Mouse (Mus musculus) right cerebral cortex, postnatal 36 days (tissue): ENCODE data around the gene Col27a1.

ENCODE experiments used
- DNase-seq, 2 experiments: peaks; one replicate each; pipeline ENCODE4 v3.0.0; 2022; ENCODE audit warnings: low spot score in 2 of 2, mixed read lengths in 1 of 2

Col27a1 gene

DNA sequence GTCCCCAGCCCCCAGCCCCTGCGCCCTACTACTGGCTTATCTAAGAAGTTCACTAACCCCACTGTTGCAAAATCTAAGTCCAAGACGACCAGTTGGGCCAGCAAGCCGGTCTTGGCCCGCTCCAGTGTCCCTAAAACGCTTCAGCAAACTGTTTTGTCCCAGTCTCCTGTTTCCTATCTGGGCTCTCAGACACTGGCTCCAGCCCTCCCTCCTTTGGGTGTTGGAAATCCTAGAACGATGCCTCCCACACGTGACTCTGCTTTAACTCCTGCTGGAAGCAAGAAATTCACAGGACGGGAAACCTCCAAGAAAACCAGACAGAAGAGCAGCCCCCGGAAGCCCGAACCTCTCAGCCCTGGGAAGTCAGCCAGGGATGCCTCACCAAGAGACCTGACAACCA is 11.6 kb downstream of the Col27a1 start:
- DNase-seq = no peak

DNA sequence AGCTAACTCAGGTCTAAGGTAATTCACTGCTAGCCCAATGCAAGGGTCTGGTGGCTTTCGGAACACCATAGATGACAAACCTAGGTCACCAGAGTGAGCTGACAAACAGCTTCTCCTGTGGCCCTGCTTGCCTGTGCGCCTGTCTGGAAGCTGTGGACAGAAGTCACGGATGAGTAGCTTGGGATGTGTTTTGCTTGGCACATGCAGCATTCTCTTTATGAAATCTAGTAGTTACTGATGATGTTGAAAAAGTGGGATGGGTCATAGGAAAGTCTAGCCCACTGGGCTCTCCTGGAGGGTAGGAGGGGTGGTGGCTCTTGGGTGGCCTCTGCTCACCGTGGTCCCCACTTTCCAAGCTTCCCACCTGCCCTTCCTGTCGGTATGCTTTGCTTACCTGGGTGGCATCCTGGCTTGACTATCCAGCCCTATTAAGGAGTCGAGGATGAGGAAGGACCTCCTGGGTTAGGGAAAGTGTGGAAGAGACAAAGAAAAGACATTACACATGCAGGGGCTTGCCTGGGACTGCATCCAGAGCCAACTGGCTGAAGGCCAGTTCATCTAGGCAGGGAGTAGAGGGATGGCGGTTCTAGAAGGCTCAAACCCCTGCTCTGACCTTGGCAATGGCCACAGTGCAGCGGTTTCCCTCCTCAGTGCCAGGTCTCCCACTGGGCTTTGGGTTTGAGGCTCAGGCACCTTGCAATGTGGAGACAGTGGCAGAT is 12.5 kb downstream of the Col27a1 start:
- no peak for DNase-seq

DNA sequence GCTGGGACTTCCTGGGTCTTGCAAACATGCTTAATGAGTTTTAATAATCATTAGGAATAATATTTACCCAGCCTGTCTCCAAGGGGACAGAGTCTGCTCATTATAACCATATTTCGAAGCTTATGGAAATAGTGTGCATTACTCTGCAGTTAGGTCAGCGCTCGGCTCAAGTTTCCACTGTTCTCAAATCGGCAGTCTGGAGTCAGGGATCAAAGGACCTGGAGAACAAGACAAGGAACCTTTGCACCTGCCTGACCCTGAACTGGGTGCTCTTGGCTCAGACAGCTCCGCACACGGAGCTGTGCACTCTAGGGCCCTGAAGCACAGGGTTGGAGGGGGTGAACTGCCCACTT is 13.1 kb downstream of the Col27a1 start:
- DNase-seq = no peak

DNA sequence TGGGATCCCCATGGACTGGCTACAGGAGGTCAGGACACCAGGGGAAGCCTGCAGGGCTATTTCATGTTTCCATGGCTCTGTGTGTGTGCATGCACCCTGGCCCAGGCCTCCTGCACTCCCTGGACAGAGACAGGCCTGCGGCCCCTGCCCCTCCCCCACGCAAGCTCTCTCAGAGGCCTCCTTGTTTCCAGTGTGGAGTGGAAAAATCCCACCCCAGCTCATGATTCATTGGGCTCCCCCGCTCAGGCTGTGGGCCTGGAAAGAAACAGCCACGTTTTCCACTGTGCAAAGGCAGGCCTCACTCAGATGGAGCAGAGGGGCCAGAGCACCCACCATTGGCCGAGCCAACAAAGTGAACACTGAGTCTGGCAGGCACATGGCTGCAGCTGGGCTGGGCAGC is 15.1 kb downstream of the Col27a1 start:
- DNase-seq = peak; percentile 64 to 71

DNA sequence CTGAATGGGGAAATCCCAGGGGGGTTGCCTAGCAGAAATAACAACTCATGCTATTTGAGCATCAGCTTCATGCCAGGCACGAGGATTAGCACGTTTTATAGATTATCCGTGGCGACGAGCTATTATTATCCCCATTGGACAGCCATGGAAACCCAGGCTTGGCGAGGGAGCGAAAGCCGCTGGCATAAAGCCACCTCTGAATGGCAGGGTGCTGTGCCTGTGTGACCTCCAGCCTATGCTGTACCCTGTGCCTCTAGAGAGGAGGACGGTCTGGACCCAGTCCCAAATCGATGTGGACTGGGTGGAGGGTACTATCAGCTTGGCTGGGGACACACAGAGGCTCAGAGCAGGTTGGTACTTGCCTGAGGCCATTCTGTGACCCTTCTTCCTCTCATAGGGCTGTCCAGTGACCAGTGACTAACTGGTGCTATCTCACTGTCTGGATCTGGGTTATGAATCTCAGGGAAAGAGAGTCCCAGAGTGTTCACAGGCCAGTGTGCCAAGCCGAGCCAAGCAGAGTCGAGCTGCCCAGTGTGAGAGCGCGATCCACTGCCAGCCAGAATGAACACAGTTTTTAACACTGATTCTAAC is 16.3 kb downstream of the Col27a1 start:
- DNase-seq = no peak

DNA sequence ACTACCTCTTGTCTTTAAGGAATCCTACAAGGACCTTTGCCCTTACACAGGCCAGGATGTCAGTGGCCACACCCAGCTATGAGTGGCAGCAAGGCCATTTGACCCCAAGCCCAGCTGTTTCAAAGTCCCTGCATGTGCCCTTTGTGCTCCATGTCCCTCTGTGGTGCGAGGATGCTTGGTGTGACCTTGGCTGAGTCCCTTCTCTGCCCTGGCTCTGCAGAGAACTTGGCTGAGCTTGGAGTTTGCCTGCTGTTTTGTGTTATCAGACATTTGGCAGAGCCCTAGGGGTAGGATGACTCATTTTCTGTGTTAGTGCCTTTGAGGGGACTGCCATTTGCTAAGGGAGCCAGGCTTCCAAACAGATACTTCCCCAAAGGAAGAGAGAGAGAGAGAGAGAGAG is 17.3 kb downstream of the Col27a1 start:
- no peak for DNase-seq

DNA sequence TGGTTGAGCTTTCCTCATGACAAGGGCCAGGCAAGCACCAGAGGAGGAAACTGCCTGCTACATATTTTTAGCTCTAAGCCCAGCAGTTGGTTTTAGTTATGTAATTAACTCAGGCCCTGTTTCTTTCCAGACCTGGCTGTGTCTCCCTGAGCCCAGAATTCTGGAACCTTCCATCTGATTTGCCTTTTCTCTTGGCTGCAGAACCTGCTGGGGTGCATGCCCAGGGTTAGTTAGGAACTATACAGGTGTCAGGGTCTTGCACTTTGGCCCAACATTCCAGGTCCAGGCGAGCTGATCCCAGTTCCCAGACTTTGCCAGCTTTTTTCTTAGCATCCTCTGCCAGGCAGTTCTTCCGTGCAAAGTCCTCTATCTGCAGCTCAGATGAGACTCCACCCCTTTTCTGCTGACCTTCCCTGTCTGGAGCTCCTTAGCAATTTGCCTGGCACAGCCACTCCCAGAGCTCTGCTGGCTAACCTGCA is 18.8 kb downstream of the Col27a1 start:
- DNase-seq = no peak

DNA sequence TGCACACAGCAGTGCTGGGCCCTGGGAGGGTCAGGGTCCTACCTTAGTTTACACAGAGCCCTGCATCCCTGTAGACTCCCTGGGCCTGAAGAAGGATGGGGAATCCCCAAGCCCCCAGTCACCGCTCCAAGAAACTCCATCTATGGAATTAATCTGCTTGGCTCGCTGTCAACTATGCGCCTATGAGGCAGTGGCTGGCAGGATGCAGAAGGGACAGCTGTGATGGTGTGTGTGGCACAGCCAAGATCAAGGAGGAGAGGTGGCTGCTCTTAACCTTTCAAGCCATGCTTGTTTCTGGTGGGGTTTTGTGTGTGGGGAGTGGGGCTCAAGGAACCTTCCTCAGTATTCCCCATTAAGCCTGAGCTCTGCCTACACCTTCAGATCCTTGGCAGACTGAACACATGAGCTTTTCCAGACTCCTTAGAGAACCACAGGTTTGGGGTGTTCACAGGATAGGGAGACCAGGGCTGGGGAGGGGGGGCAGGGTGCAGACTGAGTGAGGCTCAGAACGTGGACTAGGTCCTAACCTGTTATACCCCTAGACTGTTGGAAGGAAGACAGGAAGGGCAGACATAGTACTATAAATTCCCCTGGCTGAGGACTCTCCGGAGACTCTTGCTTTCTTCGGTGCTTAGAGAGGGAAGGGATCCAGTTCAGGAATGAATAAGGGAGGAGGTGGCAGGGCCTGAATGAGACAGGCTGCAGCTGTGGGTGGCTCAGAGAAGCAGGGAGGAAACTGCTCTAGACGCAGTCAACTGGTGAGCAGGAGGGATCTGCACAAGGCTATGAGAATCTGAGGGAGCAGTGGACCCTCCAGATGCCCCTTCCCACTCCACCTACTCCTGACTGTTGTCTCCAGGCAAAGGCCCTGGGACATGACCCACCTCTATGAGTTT is 20.0 kb downstream of the Col27a1 start:
- peak in 1 of 2 experiments; percentile 64 for DNase-seq

DNA sequence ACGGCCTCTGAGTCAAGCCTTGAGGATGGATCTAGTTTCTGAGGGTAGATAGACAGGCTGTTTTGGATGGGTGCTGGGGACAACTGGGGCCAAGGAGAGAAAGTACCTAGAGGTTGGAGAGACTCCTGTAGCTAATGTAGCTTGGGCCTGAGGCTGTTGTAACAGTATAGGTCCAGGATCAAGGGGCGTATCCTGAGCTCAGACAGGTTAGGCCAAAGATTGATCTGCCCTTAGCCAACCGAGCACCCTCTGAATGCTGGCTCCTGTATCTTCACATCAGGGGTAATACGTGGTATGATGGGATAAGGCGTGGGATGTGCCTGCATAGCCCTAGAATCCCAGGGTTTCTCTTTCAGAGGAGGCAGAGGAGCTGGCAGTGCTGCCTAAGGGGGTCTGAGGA is 21.0 kb downstream of the Col27a1 start:
- DNase-seq = no peak

DNA sequence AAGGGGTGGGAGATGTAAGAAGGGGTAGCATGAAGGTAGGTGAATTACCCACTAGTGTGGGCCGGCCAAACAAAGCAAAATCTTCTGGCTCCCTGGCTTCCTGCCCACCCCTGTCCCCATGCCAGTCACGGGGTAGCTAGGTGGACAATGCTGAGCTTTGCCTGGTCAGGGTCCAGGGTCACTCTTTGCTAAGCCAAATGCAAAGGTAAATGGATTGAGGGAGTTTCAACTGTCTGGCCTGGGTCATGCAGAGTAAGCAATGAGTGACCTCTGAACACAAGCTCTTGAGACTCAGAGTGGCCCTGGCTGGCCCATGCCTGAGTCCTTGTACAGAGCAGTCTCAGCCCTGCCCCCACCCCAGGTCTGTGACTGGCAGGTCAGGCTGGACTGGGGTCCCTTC is 22.4 kb downstream of the Col27a1 start:
- DNase-seq = no peak

DNA sequence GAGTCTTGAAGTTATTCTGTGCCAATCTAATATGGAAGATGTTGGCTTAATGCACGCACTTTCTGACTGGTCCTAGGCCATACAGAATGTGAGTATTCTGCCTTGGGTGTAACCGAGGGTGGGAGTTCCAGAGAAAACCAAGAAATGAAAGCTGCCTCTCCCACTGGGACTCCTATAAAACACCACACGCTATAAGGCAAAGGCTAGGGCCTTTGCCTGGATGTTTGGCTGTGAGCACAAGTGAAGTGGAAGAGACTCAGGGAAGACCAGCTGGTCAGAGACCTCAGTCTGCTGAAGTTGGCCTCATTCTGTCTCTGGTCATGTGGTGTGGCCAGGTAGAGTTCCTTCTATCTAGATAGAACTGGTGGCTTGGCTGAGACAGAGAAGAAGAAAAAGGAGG is 23.4 kb downstream of the Col27a1 start:
- DNase-seq = no peak

DNA sequence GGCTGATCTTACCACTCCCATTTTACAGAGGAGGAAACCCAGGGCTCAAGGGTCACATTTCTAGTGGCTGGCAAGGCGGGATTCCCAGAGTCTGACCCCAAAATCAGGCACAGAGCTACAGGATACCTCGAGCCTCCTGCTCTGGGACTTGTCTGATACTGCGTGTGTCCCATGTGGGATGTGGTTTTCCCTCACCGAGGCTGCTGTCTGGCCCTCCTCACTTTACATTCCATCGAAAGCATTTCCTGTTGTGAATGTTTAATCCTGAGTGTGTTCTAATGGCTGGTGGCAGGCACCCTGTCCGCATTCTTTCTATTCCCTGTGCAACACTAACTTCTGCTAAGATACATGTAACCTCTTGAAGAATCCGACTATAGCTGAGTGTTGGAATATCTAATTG is 24.3 kb downstream of the Col27a1 start:
- DNase-seq = no peak

DNA sequence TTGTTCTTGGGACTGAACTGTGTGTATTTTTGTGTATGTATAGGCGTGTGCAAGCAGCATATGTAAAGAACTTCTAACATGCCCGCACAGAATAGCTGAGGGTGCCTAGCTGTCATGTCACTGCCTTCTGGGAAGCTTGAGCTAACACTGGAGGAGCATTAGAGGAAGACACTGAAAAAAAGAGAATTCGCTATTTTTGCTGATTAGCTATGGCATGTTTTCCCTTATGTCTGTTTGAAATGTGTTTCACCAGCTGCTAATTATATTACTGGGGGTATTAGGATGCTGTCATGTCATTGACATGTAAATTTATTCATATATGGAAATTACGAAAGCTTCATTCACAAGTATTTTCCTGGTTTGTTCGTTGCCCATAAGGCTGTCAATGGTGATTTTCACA is 24.9 kb downstream of the Col27a1 start:
- DNase-seq = no peak

DNA sequence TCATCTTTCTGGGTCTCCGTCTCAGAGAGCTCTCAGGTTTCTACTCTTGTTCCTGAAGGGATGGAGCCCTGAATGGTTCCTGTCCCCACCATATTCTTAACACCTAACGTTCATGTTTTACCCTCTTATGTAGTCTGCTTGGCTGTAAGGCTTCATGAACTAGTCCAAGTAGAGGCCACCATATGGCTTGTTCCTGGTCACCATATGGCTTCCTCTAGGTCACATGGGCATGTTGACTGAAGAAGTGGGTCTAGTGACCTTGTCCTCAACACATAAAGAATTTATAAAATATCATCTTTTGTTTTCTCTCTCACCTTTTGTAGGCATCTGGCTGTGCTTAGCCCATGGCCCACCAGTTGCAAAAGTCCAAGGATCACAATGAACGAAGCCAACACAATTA is 27.2 kb downstream of the Col27a1 start:
- DNase-seq = no peak

DNA sequence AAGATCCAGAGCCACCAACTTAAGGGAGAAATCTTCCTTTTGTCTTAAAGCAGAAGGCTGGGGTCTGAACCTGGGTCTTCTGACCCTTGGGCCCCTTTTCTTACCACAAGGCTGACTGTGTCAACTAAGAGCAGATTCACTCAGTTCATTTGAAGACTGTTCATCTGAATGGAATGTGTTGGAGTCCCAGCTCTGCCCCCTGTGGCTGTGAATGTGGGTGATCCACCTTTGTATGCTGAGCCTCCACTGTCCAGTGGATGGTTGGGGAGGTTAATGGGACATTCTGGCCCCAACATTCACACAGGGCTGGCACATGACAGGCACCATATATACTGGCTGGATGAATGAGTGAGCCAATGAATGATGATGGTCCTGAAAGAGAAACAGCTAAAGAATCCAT is 34.2 kb downstream of the Col27a1 start:
- DNase-seq = no peak

DNA sequence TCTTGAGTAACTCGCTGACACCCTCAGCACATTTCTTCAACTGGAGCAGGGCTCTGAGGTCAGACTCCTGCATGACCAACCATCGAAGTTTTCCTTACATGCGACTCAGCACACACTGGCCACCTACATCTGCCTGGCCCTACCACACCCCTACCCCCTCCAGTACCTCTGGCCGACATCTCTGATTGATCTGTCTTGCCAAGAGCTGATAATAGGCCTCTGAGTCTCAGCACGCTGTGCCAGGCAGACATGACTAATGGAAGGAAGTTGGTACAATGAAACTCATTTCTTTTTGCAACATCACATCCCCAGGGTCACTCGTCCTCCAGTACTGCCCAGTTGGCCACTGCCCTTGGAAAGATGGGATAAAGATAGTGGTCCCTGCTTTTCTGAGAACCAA is 35.1 kb downstream of the Col27a1 start:
- DNase-seq = no peak

DNA sequence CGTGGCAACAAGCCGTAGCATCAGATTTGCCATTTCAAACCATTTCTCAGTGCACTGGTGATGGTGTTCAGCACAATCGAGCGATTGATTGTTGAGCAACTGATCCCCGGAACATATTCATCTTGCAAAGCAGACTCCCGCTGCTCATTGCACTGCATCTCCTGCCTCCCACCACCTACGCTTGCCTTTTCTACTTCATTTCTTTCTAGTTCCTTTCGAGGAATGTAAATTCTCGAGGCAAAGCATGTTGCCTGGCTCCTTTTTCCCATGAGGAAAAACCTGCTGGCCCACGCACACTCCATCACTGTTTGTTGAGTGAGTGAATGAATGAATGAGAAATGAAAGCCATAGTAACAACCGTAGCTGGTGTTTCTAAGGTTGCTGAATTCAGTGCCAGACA is 38.0 kb downstream of the Col27a1 start:
- DNase-seq = peak; percentile 29 to 52

DNA sequence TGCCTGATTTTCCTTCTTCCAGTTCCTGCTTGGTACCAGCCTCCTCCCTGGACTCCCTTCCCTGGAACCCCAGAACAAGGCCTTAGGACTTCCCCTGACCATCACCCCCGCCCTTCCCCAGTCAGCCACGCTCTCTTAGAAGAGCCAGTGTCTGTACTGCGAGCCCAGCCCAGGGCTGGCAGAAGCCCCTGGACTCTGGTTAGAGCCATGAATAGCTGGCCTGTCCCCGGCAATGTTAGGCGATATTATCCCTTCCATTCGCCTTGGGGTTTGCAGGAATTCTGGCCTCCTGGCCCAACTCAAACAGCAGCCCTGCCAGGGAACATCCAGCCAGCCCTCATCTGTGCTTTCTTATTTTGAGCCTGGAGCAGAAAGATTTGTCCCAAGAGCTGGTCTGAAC is 39.9 kb downstream of the Col27a1 start:
- peak in 1 of 2 experiments; percentile 24 for DNase-seq

DNA sequence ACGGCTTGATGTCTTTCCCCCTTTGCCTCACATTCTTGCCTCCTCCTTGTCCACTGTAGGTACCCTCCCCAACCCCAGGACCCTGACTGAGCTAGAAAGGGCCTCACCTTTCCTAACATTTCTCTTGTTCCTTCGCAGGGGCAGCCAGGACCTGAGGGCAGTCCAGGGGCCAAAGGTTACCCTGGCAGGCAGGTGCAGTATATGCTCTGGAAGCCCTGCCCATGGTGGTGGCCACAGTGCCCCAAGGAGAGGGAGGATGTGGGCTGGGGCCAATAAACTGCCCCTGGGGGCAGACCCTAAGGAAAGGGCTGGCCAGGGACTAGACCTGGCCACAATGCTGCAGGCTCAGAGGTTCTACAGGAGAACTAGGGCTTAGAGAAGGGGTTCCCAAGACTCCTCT is 40.3 kb downstream of the Col27a1 start:
- DNase-seq = no peak

DNA sequence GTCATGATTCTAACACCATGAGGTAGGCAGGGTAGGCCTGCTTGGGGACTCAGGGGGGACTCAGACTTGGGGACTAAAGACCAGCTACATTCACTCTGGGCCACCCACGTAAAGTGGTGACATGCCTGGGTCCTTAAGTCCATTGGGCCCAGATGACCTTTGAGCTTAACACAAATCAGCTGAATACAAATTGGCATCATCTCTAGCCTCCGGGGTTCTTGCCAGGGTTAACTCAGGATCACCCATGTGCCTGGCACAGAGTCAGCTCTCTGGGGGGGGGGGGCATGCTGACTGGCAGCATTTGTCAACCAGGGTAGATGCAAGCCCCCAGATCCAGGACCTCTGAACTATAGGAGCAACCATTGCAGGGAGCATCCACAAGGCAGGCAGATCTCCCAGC is 42.6 kb downstream of the Col27a1 start:
- no peak for DNase-seq

DNA sequence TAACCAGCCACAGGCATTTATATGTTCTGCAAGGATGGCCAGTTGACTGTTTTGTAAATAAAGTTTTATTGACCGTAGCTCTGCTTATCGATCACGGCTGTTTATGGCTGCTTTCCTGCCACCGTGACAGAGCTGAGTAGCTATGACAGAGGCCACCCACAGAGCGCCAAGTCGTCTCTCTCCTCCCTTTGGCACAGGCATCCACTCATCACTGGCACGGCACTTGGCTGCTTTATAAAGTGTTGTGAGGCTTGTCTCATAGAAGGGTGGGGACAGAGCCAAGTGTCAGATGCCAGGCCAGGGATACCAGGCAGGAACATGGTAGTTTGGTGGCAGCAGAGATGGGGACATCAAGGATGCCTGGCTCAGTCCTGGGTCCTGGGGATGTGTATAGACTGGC is 43.5 kb downstream of the Col27a1 start:
- no peak for DNase-seq

DNA sequence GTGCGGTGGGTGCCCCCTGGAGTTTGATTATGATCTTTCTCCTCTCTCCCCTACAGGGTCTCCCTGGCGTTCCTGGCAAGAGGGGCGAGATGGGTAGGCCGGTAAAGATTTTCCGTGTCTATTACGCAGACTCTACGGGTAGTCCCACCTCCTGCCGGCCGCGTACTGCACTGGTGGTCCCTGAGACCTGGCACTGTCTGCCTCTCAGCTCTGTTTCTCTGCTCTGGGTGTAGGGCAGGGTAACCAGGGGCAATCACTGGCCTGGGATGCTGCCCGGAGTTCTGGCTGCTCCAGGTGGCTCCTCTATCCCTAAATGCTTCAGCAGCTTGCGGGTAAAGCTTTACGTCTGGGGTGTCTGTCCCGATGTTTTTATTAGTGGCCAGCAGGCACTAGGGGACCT is 44.3 kb downstream of the Col27a1 start:
- no peak for DNase-seq

DNA sequence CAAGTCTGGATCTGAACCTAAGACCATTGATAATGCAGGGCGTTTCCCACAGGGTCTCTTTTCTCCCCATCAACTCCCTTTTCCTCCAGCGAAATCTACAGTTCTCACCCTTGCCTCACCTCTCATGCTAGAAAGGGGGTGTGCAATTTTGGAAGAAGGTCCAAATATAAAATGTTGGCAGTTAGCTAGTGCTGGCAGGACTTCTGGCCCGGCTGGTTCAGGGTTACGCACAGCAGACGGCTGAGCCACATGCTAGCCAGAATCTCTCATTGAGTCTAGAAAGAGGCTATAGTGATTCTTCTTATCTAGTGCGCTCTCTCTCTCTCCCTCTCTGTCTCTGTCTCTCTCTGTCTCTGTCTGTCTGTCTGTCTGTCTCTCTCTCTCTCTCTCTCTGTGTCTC is 45.3 kb downstream of the Col27a1 start:
- DNase-seq = no peak
